Mouse (Mus musculus): ENCODE results near the gene Stard13. TPM values are rescaled to one million over a fixed set of nuclear protein-coding genes. Genes with fewer than 3 reads are reported as not detected.

Stard13 gene
- polyA plus RNA-seq, 1 experiment from 2014 or later, result 3.4 TPM

Other genes starting within 250 kb of the Stard13 start
- not detected in 2 replicates for gene Gm42906, start 194.3 kb upstream of the Stard13 start, polyA plus RNA-seq (2016; fragmentation: Nextera tagmentation; extraction: Ambion mirVana)